Mouse (Mus musculus) brain, embryonic 14.5 days (tissue): ENCODE measurements at regions not wholly inside any gene's neighbourhood (a gene's known extent, or its start where the extent isn't known, plus 50 kb on each side); places are given as distances from the start of the nearest gene placed in this dataset.

ENCODE experiments used
- CTCF ChIP-seq: fragments of 200-500 bp; IDR thresholded peaks from 2 replicates; pipeline ENCODE4 v1.5.1; 2012; ENCODE audit warnings: inconsistent platforms, mild to moderate bottlenecking, moderate library complexity, borderline replicate concordance; ENCODE audit not compliant: insufficient read depth, insufficient read length; ENCODE audit errors: extremely low read depth
- POLR2A ChIP-seq: fragments of 200-500 bp; IDR thresholded peaks from 2 replicates; pipeline ENCODE4 v1.6.1; 2012; ENCODE audit warnings: mild to moderate bottlenecking, inconsistent platforms, borderline replicate concordance; ENCODE audit not compliant: poor library complexity, insufficient read depth, insufficient read length, severe bottlenecking; ENCODE audit errors: extremely low read depth

GRCm38 (mm10) chr3:128087163-128087562 is 191.0 kb upstream of the Fam241a start:
- TF ChIP-seq CTCF (no peak), POLR2A (no peak)
